Mouse (Mus musculus): ENCODE measurements around the gene Polr1c. TPM values are rescaled to one million over a fixed set of nuclear protein-coding genes. Genes with fewer than 3 reads are reported as not detected.

The Polr1c gene
- polyA plus RNA-seq, 1 experiment from 2014 or later, result 92.4 TPM

DNA sequence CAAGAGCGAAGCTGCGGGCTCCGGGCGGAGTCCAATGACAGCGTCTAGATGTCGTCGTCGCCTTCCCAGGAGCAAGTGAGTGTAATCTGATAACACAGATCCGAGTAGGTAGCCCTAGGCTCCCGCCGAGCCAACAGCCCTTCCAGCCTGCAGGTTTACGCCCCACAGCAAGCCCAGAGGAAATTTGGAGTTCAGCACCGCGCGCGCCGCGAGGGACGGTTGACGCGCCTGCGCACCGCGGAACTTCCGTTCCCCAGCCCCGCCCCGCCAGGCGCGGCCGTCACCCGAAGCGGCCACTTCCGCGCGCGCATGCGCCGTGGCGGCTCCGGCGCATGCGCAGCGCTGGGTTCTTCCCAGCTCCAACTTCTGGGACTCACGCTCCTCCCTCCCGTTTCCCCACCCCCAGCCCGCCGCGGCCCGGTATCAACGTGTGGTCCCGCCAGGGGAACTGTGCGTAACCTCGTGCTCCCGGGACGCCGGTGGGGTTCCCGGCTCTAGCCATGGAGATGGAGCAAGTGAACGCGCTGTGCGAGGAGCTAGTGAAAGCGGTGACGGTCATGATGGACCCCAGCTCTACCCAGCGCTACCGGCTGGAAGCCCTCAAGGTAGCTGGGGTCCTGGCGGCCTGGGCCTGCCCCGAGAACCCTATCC is 45.3 kb downstream of the Polr1c start, which contains the start of the genes Polh and Xpo5:
Gene Polh (minus strand): TSS at position 225 of the 651 bp plus-strand sequence.
Gene Xpo5 (plus strand): TSS at position 362 of the 651 bp plus-strand sequence.
- H3K9me3 ChIP-seq, result no peaks in the 10 kb centered on the region
- peak within 1 kb of the TSS; percentile 74 for H3K4me3 ChIP-seq
- H3K27me3 ChIP-seq, result no peaks in the 10 kb centered on the region
- peaks cover 34% of the 10 kb centered on the region for H3K36me3 ChIP-seq
- peak within 1 kb of the TSS; percentile 85 for H3K27ac ChIP-seq
- peak; percentile 96 for ATAC-seq (ENCODE audit: borderline replicate concordance, extremely low read depth, low FRiP score, low TSS enrichment)
- peaks cover 28% of the 10 kb centered on the region for H3K4me1 ChIP-seq
- WGBS, result under 1% methylated on average over 61 of the region's 66 CpGs
- peak within 1 kb of the TSS; percentile 80 for H3K4me2 ChIP-seq
- H3K9ac ChIP-seq, result peak within 1 kb of the TSS; percentile 79

DNA sequence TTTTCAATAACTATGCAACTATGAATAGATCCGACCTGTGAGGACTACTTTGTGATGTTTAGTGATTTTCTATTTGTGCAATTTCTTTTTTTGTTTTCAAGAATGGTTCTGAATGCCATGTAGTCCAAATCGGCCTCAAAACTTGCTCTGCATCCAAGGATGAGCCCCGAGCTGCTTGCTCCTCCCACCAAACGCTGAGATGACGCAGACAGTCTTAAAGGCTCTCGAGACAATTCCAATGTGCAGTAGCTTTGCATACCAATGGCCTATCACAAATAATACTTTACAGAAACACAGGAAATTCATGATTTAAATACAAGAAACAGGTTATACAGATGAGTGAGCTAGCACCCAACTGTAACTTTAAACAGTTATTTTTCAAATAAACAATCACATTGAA is 46.7 kb downstream of the Polr1c start:
- H3K36me3 ChIP-seq, result peaks cover 34% of the 10 kb centered on the region
- peak overlapping the region; percentile 74 for H3K4me3 ChIP-seq
- WGBS, result 43% methylated on average over 6 of the region's 6 CpGs
- no peak overlapping the region for H3K27ac ChIP-seq
- ATAC-seq (ENCODE audit: borderline replicate concordance, extremely low read depth, low FRiP score, low TSS enrichment), result no peak
- no peaks in the 10 kb centered on the region for H3K27me3 ChIP-seq
- no peaks in the 10 kb centered on the region for H3K9me3 ChIP-seq
- H3K9ac ChIP-seq, result peak overlapping the region; percentile 65; the same call in 1 of the 2 replicates
- peaks cover 28% of the 10 kb centered on the region for H3K4me1 ChIP-seq
- peak overlapping the region; percentile 78 for H3K4me2 ChIP-seq

MicroRNAs encoded within 50 kb of the gene (microRNA counts, 519-probe panel; counts per million panel counts)
- microRNA mmu-miR-693-3p (19.7 counts per million), microRNA mmu-miR-693-5p (19.7 counts per million)

Small RNA genes within 50 kb of the gene (microRNA-seq; reads per million reads assigned to microRNA genes)
- not detected for gene Mir693

Other genes with a start within 250 kb of the Polr1c start
- 5.1 and 6.2 TPM in 2 replicates for gene Vegfa, start 215.7 kb downstream of the Polr1c start, polyA plus RNA-seq (2015; fragmentation: Nextera tagmentation; extraction: Ambion mirVana)
- gene Mrps18a, start 137.1 kb downstream of the Polr1c start, polyA plus RNA-seq (2015; fragmentation: Nextera tagmentation; extraction: Ambion mirVana), result 143 TPM in 2 replicates
- gene Rsph9, start 103.8 kb downstream of the Polr1c start, polyA plus RNA-seq (2015; fragmentation: Nextera tagmentation; extraction: Ambion mirVana), result 17.0 and 19.4 TPM in 2 replicates
- gene Mad2l1bp, start 94.5 kb downstream of the Polr1c start, polyA plus RNA-seq (2015; fragmentation: Nextera tagmentation; extraction: Ambion mirVana), result 50.3 and 51.8 TPM in 2 replicates
- 40.5 and 50.9 TPM in 2 replicates for gene Gtpbp2, start 87.0 kb downstream of the Polr1c start, polyA plus RNA-seq (2015; fragmentation: Nextera tagmentation; extraction: Ambion mirVana)
- 21.4 and 21.9 TPM in 2 replicates for gene Polh, start 45.4 kb downstream of the Polr1c start, polyA plus RNA-seq (2015; fragmentation: Nextera tagmentation; extraction: Ambion mirVana)
- gene Xpo5, start 45.3 kb downstream of the Polr1c start, polyA plus RNA-seq (2015; fragmentation: Nextera tagmentation; extraction: Ambion mirVana), result 34.6 and 35.5 TPM in 2 replicates
- 102 and 118 TPM in 2 replicates for gene Yipf3, start within 50 bp of the Polr1c start, polyA plus RNA-seq (2015; fragmentation: Nextera tagmentation; extraction: Ambion mirVana)
- 0.66 and 0.79 TPM in 2 replicates for gene Lrrc73, start 5.5 kb upstream of the Polr1c start, polyA plus RNA-seq (2015; fragmentation: Nextera tagmentation; extraction: Ambion mirVana)
- 36.2 and 37.5 TPM in 2 replicates for gene Tjap1, start 35.0 kb upstream of the Polr1c start, polyA plus RNA-seq (2015; fragmentation: Nextera tagmentation; extraction: Ambion mirVana)
- 0.93 and 1.7 TPM in 2 replicates for gene Dlk2, start 49.4 kb upstream of the Polr1c start, polyA plus RNA-seq (2015; fragmentation: Nextera tagmentation; extraction: Ambion mirVana)
- 3.9 and 5.3 TPM in 2 replicates for gene Abcc10, start 80.3 kb upstream of the Polr1c start, polyA plus RNA-seq (2015; fragmentation: Nextera tagmentation; extraction: Ambion mirVana)
- 8.9 and 9.8 TPM in 2 replicates for gene Zfp318, start 135.7 kb upstream of the Polr1c start, polyA plus RNA-seq (2015; fragmentation: Nextera tagmentation; extraction: Ambion mirVana)
- gene Crip3, start 180.9 kb upstream of the Polr1c start, polyA plus RNA-seq (2015; fragmentation: Nextera tagmentation; extraction: Ambion mirVana), result 1.7 and 7.8 TPM in 2 replicates
- 0.29 TPM in 1 of 2 replicates, not detected in the other for gene Slc22a7, start 190.4 kb upstream of the Polr1c start, polyA plus RNA-seq (2015; fragmentation: Nextera tagmentation; extraction: Ambion mirVana)
- 0.04 and 0.11 TPM in 2 replicates for gene Ttbk1, start 239.6 kb upstream of the Polr1c start, polyA plus RNA-seq (2015; fragmentation: Nextera tagmentation; extraction: Ambion mirVana)
- 43.0 and 51.3 TPM in 2 replicates for gene Dnph1, start 248.7 kb upstream of the Polr1c start, polyA plus RNA-seq (2015; fragmentation: Nextera tagmentation; extraction: Ambion mirVana)

Measured in lung, embryonic 15.5 days (tissue).